Mouse (Mus musculus): ENCODE results near the gene Sh3bp4.

GRCm38 (mm10) chr1:89122376-89122775 lies 52.2 kb downstream of the Sh3bp4 start:
- TF ChIP-seq CTCF (IDR thresholded peaks at IDR 0.05; ENCODE audit: control insufficient read depth, insufficient read depth, low read length) (no peak), POLR2A (IDR thresholded peaks at IDR 0.05; ENCODE audit: borderline replicate concordance, control insufficient read depth, low read depth, low read length) (no peak)

All from bone marrow, adult 2 months (tissue).